Mouse (Mus musculus) CD8-positive naive resting alpha-beta T cell, adult 2 months (primary cell): ENCODE measurements around the gene Zc3h4.

Experiments used
- DNase-seq, 2 experiments: peaks; one replicate each; pipeline ENCODE4 v3.0.0; 2022; ENCODE audit warnings: low read depth in 2 of 2, low spot score in 2 of 2

Zc3h4 gene

GRCm38 (mm10) chr7:16426129-16426729, 25.5 kb downstream of the Zc3h4 start:
- DNase-seq = peak; percentile 54 to 62

- DNase-seq = no peak
Measured at GRCm38 (mm10) chr7:16433352-16433971, 32.8 kb downstream of the Zc3h4 start.

GRCm38 (mm10) chr7:16435088-16435487, 34.4 kb downstream of the Zc3h4 start:
- DNase-seq = no peak

GRCm38 (mm10) chr7:16441241-16441640, 40.5 kb downstream of the Zc3h4 start:
- peak; percentile 24 to 56 for DNase-seq

- DNase-seq = no peak
Measured at GRCm38 (mm10) chr7:16451656-16452055, 50.9 kb downstream of the Zc3h4 start.

- DNase-seq = peak; percentile 85 to 86
Measured at GRCm38 (mm10) chr7:16452587-16453073, 51.9 kb downstream of the Zc3h4 start, which contains the start of gene Tmem160. Tmem160 (plus strand) TSS chr7:16452779.

GRCm38 (mm10) chr7:16453118-16453711, 52.5 kb downstream of the Zc3h4 start:
- peak in 1 of 2 experiments; percentile 11 for DNase-seq

- no peak for DNase-seq
Measured at GRCm38 (mm10) chr7:16455016-16455415, 54.3 kb downstream of the Zc3h4 start.

- DNase-seq = no peak
Measured at GRCm38 (mm10) chr7:16456289-16456688, 55.6 kb downstream of the Zc3h4 start.

GRCm38 (mm10) chr7:16460566-16460965, 59.9 kb downstream of the Zc3h4 start:
- DNase-seq = no peak

- DNase-seq = no peak
Measured at GRCm38 (mm10) chr7:16461151-16461550, 60.4 kb downstream of the Zc3h4 start.

- no peak for DNase-seq
Measured at GRCm38 (mm10) chr7:16461705-16462104, 61.0 kb downstream of the Zc3h4 start.

GRCm38 (mm10) chr7:16463214-16463613, 62.5 kb downstream of the Zc3h4 start:
- peak; percentile 74 to 84 for DNase-seq

- peak; percentile 65 to 73 for DNase-seq
Measured at GRCm38 (mm10) chr7:16465160-16465559, 64.5 kb downstream of the Zc3h4 start.

GRCm38 (mm10) chr7:16465568-16465967, 64.9 kb downstream of the Zc3h4 start:
- DNase-seq = no peak

- DNase-seq = peak in 1 of 2 experiments; percentile 37
Measured at GRCm38 (mm10) chr7:16466565-16466964, 65.9 kb downstream of the Zc3h4 start.

- no peak for DNase-seq
Measured at GRCm38 (mm10) chr7:16468115-16468514, 67.4 kb downstream of the Zc3h4 start.

GRCm38 (mm10) chr7:16471549-16471948, 70.8 kb downstream of the Zc3h4 start:
- no peak for DNase-seq

- no peak for DNase-seq
Measured at GRCm38 (mm10) chr7:16472116-16472709, 71.5 kb downstream of the Zc3h4 start.

- no peak for DNase-seq
Measured at GRCm38 (mm10) chr7:16473847-16474246, 73.1 kb downstream of the Zc3h4 start.

- DNase-seq = no peak
Measured at GRCm38 (mm10) chr7:16474445-16474844, 73.7 kb downstream of the Zc3h4 start.

- DNase-seq = no peak
Measured at GRCm38 (mm10) chr7:16475321-16475720, 74.6 kb downstream of the Zc3h4 start.
